Mouse (Mus musculus) urinary bladder, postnatal 25 days (tissue): Measurements from ENCODE around the gene Exo5.
A peak's percentile ranks its signal among the peaks of the same experiment; 100 is the strongest.

ENCODE experiments used
- DNase-seq: peaks from one replicate; pipeline ENCODE4 v3.0.0; 2022; ENCODE audit warnings: low spot score

Exo5 gene

GRCm38 (mm10) chr4:120905644-120906043 is 19.2 kb downstream of the Exo5 start:
- DNase-seq = no peak

GRCm38 (mm10) chr4:120904533-120904932 is 20.3 kb downstream of the Exo5 start:
- no peak for DNase-seq

GRCm38 (mm10) chr4:120895810-120896584 is 28.8 kb downstream of the Exo5 start:
- no peak for DNase-seq

GRCm38 (mm10) chr4:120895226-120895625 is 29.6 kb downstream of the Exo5 start:
- no peak for DNase-seq

GRCm38 (mm10) chr4:120894584-120894983 is 30.2 kb downstream of the Exo5 start:
- DNase-seq = no peak

GRCm38 (mm10) chr4:120893656-120894401 is 31.0 kb downstream of the Exo5 start:
- no peak for DNase-seq

- no peak for DNase-seq
Measured at GRCm38 (mm10) chr4:120892516-120892915, 32.3 kb downstream of the Exo5 start.

- DNase-seq = no peak
Measured at GRCm38 (mm10) chr4:120891960-120892359, 32.9 kb downstream of the Exo5 start.

- no peak for DNase-seq
Measured at GRCm38 (mm10) chr4:120890754-120891440, 33.9 kb downstream of the Exo5 start.

GRCm38 (mm10) chr4:120888884-120889283 is 35.9 kb downstream of the Exo5 start:
- DNase-seq = no peak

- peak; percentile 19 for DNase-seq
Measured at GRCm38 (mm10) chr4:120887381-120888112, 37.3 kb downstream of the Exo5 start.

- DNase-seq = no peak
Measured at GRCm38 (mm10) chr4:120886811-120887210, 38.0 kb downstream of the Exo5 start.

GRCm38 (mm10) chr4:120886131-120886530 is 38.7 kb downstream of the Exo5 start:
- DNase-seq = no peak

GRCm38 (mm10) chr4:120885208-120886120 is 39.4 kb downstream of the Exo5 start:
- no peak for DNase-seq

- DNase-seq = no peak
Measured at GRCm38 (mm10) chr4:120882002-120882625, 42.7 kb downstream of the Exo5 start.

- DNase-seq = no peak
Measured at GRCm38 (mm10) chr4:120880731-120881432, 43.9 kb downstream of the Exo5 start.

GRCm38 (mm10) chr4:120879386-120879785 is 45.4 kb downstream of the Exo5 start:
- no peak for DNase-seq

GRCm38 (mm10) chr4:120878728-120879127 is 46.1 kb downstream of the Exo5 start:
- no peak for DNase-seq

GRCm38 (mm10) chr4:120875961-120876360 is 48.9 kb downstream of the Exo5 start:
- DNase-seq = no peak
